Mouse (Mus musculus) limb, embryonic 14.5 days (tissue): Measurements from ENCODE around the gene Il22ra2. TPM values are rescaled to one million over a fixed set of nuclear protein-coding genes. Genes with fewer than 3 reads are reported as not detected.

ENCODE experiments used
- ATAC-seq: fragments of 200-750 bp; cut with Nextera tagmentation; 2 replicates; pipeline ENCODE4 v1.8.0; 2017; ENCODE audit warnings: low read depth, moderate number of reproducible peaks, moderate TSS enrichment; ENCODE audit not compliant: low FRiP score
- DNase-seq: peaks from one replicate; pipeline ENCODE4 v3.0.0-alpha.2; 2015; ENCODE audit warnings: low spot score
- H3K27ac ChIP-seq: fragments of 300-500 bp; sonication (generic); replicated peaks from 2 replicates; pipeline ENCODE4 v1.5.1; 2014; ENCODE audit warnings: low read depth, mild to moderate bottlenecking, low read length, moderate library complexity, mixed read lengths
- H3K27me3 ChIP-seq: fragments of 300-500 bp; sonication (generic); 2 replicates; pipeline ENCODE4 v1.6.1; 2014; ENCODE audit warnings: low read length, mixed read lengths; ENCODE audit not compliant: control insufficient read depth, insufficient read depth
- H3K36me3 ChIP-seq: fragments of 300-500 bp; sonication (generic); 2 replicates; pipeline ENCODE4 v1.6.1; 2014; ENCODE audit warnings: mild to moderate bottlenecking, low read length, moderate library complexity, mixed read lengths; ENCODE audit not compliant: control insufficient read depth, insufficient read depth
- H3K4me1 ChIP-seq: fragments of 300-500 bp; sonication (generic); 2 replicates; pipeline ENCODE4 v1.6.1; 2014; ENCODE audit warnings: antibody characterized with exemption, low read length, mixed read lengths; ENCODE audit not compliant: control insufficient read depth, insufficient read depth
- H3K4me2 ChIP-seq: fragments of 300-500 bp; sonication (generic); replicated peaks from 2 replicates; pipeline ENCODE4 v1.6.1; 2014; ENCODE audit warnings: low read depth, mild to moderate bottlenecking, low read length, moderate library complexity; ENCODE audit not compliant: severe bottlenecking
- H3K4me3 ChIP-seq: fragments of 300-500 bp; sonication (generic); replicated peaks from 2 replicates; pipeline ENCODE4 v1.5.1; 2014; ENCODE audit warnings: low read length
- H3K9ac ChIP-seq: fragments of 300-500 bp; sonication (generic); 2 replicates; pipeline ENCODE4 v1.6.1; 2014; ENCODE audit warnings: mild to moderate bottlenecking, low read depth, low read length, moderate library complexity; ENCODE audit not compliant: severe bottlenecking
- H3K9me3 ChIP-seq: fragments of 300-500 bp; sonication (generic); 2 replicates; pipeline ENCODE4 v1.6.1; 2016; ENCODE audit warnings: low read length; ENCODE audit not compliant: control insufficient read depth
- POLR2A ChIP-seq: fragments of 200-500 bp; IDR thresholded peaks from 2 replicates; pipeline ENCODE4 v1.8.0; 2012; ENCODE audit warnings: inconsistent platforms, mild to moderate bottlenecking, moderate library complexity, borderline replicate concordance; ENCODE audit not compliant: insufficient read depth, insufficient read length; ENCODE audit errors: extremely low read depth
- WGBS: fragments of 180-500 bp; shearing (Covaris S2); extraction: QIAGEN DNeasy Blood & Tissue Kit; methylation state at CpG from one replicate; pipeline ENCODE4 v1.1.7; 2014; 5-methylcytosine and 5-hydroxymethylcytosine counted together
- polyA plus RNA-seq, 2 experiments: library from polyadenylated mRNA; depleted of rRNA in 1 of 2; stranded (reverse) in 1 of 2; unstranded in 1 of 2; fragments of >200 nt; fragmentation: Nextera tagmentation in 1 of 2; extraction: Ambion mirVana in 1 of 2; gene quantifications; 2 replicates each; pipeline versions ENCODE4 v1.2.1 to v1.2.3; 2012 to 2014

Il22ra2 gene
- polyA plus RNA-seq, 2 experiments, result 0.09 TPM; not detected in 1

- no peak overlapping the region for H3K4me2 ChIP-seq
- 95% methylated on average over 1 of the region's 1 CpGs for WGBS
- H3K27ac ChIP-seq, result no peak overlapping the region
- H3K36me3 ChIP-seq, result no peaks in the 10 kb centered on the region
- no peaks in the 10 kb centered on the region for H3K9me3 ChIP-seq
- H3K4me3 ChIP-seq, result no peak overlapping the region
- DNase-seq (no peak), ATAC-seq (no peak)
- no peak overlapping the region for H3K9ac ChIP-seq
- H3K27me3 ChIP-seq, result no peaks in the 10 kb centered on the region
- TF ChIP-seq POLR2A, result no peak
- H3K4me1 ChIP-seq, result no peaks in the 10 kb centered on the region
Measured at GRCm38 (mm10) chr10:19639630-19640029, 17.8 kb downstream of the Il22ra2 start.

DNA sequence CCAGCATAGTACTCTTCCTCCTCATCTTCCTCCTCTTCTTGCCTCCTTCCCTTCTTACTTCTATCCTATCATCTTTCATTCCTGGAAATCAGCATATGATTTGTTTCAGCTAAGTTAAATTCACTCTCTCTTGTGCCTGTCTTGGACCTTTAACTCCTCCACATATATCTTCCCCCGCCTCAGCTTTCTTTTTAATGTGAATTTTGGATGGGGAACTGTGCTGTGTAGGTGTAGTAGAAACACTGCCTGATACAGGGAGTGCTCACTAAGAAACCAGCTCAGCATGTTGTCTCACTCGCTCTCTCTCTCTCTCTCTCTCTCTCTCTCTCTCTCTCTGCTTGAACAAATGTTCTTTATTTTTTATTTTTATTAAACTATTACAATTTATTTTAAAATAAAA, 23.3 kb downstream of the Il22ra2 start:
- no peak overlapping the region for H3K4me2 ChIP-seq
- no peak overlapping the region for H3K9ac ChIP-seq
- no peaks in the 10 kb centered on the region for H3K4me1 ChIP-seq
- H3K36me3 ChIP-seq, result no peaks in the 10 kb centered on the region
- no peak for DNase-seq
- ATAC-seq, result no peak
- 86% methylated on average over 2 of the region's 2 CpGs for WGBS
- no peaks in the 10 kb centered on the region for H3K9me3 ChIP-seq
- TF ChIP-seq POLR2A, result no peak
- H3K4me3 ChIP-seq, result no peak overlapping the region
- H3K27ac ChIP-seq, result no peak overlapping the region
- no peaks in the 10 kb centered on the region for H3K27me3 ChIP-seq

DNA sequence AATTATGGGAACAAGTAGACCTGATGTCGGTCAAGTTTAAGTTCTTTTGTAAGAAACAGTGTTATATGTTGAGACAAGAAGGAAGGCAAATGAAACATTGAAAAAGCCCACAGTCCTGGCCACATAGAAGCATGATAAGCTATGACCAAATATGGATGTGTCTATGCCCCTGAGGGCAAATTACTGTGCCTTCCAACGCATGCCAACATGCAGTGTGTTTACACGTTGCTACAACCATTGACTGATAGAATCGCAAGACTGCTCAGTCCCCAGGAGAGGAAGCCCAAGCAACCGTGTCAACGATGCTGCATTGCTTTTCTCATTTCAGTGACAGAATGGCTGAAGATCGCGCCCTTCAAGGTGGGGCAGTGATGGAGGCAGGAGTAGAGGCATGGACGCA, 35.6 kb downstream of the Il22ra2 start:
- H3K27ac ChIP-seq, result no peak overlapping the region
- 84% methylated on average over 9 of the region's 9 CpGs for WGBS
- ATAC-seq (no peak), DNase-seq (no peak)
- no peak overlapping the region for H3K9ac ChIP-seq
- no peak for TF ChIP-seq POLR2A
- H3K4me2 ChIP-seq, result no peak overlapping the region
- no peak overlapping the region for H3K4me3 ChIP-seq
- no peaks in the 10 kb centered on the region for H3K36me3 ChIP-seq
- H3K27me3 ChIP-seq, result no peaks in the 10 kb centered on the region
- H3K9me3 ChIP-seq, result no peaks in the 10 kb centered on the region
- H3K4me1 ChIP-seq, result no peaks in the 10 kb centered on the region

DNA sequence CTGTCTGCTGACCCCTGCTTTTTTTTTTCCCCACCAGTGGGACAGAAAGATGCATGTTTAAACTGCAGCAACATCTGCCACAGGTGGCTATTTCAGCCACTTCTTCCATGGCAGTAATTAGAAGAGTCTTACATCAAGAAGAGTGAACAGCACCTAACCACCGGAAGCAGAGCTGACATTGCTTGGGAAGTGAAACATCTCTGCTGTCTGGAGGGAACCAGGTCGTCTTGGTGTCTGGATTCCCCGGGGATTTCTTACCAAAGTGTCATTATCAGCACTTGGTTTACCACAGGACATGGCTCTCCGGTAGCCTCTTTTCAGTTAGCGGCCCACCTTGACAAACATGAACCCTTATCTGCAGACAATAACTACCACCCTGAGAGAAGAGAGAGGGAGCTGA, 38.2 kb downstream of the Il22ra2 start:
- Histone ChIP-seq H3K27ac (no peak overlapping the region), H3K4me1 (no peaks in the 10 kb centered on the region), H3K9ac (no peak overlapping the region), H3K9me3 (no peaks in the 10 kb centered on the region), H3K4me2 (no peak overlapping the region), H3K27me3 (no peaks in the 10 kb centered on the region), H3K4me3 (no peak overlapping the region), H3K36me3 (no peaks in the 10 kb centered on the region)
- ATAC-seq (no peak), DNase-seq (no peak)
- WGBS, result 77% methylated on average over 5 of the region's 5 CpGs
- TF ChIP-seq POLR2A, result no peak

DNA sequence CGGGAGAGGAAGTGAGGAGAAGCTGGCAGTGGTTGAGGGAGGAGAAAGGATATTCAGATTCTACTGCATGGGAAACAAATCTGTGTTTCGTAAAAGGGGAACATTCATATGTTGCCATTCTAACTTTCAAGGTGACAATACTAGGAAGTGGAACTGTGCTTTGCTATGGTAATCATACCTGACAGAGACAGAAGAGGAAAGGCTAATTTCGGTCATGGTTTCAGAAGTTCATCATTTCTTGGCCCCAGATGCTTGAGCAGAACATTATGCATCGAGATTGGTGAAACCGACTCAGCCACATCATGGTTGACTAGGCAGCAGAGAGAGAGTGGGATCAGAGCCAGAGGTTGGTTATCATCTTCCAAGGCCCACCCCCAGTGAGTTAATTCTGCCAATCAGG, 47.2 kb downstream of the Il22ra2 start:
- 90% methylated on average over 5 of the region's 5 CpGs for WGBS
- DNase-seq (no peak), ATAC-seq (no peak)
- no peak overlapping the region for H3K4me3 ChIP-seq
- no peak overlapping the region for H3K4me2 ChIP-seq
- no peaks in the 10 kb centered on the region for H3K9me3 ChIP-seq
- no peaks in the 10 kb centered on the region for H3K4me1 ChIP-seq
- H3K36me3 ChIP-seq, result no peaks in the 10 kb centered on the region
- H3K27me3 ChIP-seq, result no peaks in the 10 kb centered on the region
- no peak for TF ChIP-seq POLR2A
- no peak overlapping the region for H3K9ac ChIP-seq
- no peak overlapping the region for H3K27ac ChIP-seq

- Histone ChIP-seq H3K27ac (no peak overlapping the region), H3K4me2 (no peak overlapping the region), H3K4me3 (no peak overlapping the region), H3K9me3 (no peaks in the 10 kb centered on the region), H3K36me3 (no peaks in the 10 kb centered on the region), H3K4me1 (no peaks in the 10 kb centered on the region), H3K9ac (no peak overlapping the region), H3K27me3 (no peaks in the 10 kb centered on the region)
- ATAC-seq (no peak), DNase-seq (no peak)
- TF ChIP-seq POLR2A, result no peak
Measured at GRCm38 (mm10) chr10:19672015-19672414, 50.2 kb downstream of the Il22ra2 start.
